Mouse (Mus musculus): ENCODE measurements around the gene D11Wsu47e.

- TF ChIP-seq POLR2A (IDR thresholded peaks at IDR 0.05; ENCODE audit: insufficient read depth, low read depth, low read length): peak; percentile 72
- no peak for TF ChIP-seq CTCF (IDR thresholded peaks at IDR 0.05)
Observed at GRCm38 (mm10) chr11:113649353-113650210, 34.6 kb upstream of the D11Wsu47e start, which contains the start of gene Slc39a11.

Measured in heart, adult 2 months (tissue).